Mouse (Mus musculus): ENCODE data around the gene Bub1. TPM values are rescaled to one million over a fixed set of nuclear protein-coding genes. Genes with fewer than 3 reads are reported as not detected.

The Bub1 gene
- total RNA-seq, 2 experiments from 2014 or later, result 0.63 to 1.3 TPM

GRCm38 (mm10) chr2:127787226-127787625 lies 44.4 kb downstream of the Bub1 start:
- intact Hi-C loops (cut with DNase I), result no loop called here
- no peak for DNase-seq (ENCODE audit: low spot score in 2 of 2)

DNA sequence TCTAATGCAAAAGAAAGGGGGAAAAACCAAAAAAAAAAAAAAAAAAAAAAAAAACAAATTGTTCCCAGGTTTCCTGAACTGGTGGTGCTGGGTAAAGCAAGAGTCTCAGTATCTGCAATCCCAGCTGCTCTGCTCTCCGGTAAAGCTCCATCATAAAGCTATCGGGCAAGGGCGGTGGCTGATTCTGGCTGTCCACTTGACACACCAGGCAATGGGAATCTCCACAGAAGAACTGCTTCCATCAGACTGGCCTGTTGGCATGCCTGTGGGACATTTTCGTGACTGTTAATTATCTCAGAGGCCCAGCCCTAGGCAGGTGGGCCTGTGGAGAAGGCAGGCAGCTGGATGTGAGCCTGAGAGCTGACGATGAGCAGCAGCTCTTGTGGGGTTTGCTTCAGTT lies 53.2 kb downstream of the Bub1 start:
- no peak for DNase-seq (ENCODE audit: low spot score in 2 of 2)
- intact Hi-C loops (cut with DNase I), result no loop called here

DNA sequence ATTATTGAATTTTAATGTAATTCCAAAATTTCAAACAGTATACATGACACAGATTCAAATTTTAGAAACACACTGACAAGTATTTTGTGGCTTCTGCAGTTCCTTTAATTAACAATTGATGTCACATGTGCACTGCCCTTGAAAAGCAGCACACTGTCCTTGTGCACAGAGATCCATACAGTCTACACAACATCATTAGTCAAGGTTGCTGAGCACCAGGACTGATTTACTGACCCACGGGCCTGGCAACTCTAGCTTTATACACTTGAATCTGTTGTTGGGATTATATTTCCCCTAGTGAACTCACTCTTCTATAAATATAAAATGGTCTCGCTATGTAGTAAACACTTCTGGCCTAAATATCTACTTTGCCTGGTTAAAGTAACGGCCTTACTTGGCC lies 56.7 kb downstream of the Bub1 start:
- no peak for DNase-seq (ENCODE audit: low spot score in 2 of 2)

GRCm38 (mm10) chr2:127774578-127774941 lies 57.1 kb downstream of the Bub1 start:
- no peak for DNase-seq (ENCODE audit: low spot score in 2 of 2)
- intact Hi-C loops (cut with DNase I), result no loop called here

More for the DNA sequence above, 56.7 kb downstream of the Bub1 start:
- intact Hi-C loops (cut with DNase I), result no loop called here

DNA sequence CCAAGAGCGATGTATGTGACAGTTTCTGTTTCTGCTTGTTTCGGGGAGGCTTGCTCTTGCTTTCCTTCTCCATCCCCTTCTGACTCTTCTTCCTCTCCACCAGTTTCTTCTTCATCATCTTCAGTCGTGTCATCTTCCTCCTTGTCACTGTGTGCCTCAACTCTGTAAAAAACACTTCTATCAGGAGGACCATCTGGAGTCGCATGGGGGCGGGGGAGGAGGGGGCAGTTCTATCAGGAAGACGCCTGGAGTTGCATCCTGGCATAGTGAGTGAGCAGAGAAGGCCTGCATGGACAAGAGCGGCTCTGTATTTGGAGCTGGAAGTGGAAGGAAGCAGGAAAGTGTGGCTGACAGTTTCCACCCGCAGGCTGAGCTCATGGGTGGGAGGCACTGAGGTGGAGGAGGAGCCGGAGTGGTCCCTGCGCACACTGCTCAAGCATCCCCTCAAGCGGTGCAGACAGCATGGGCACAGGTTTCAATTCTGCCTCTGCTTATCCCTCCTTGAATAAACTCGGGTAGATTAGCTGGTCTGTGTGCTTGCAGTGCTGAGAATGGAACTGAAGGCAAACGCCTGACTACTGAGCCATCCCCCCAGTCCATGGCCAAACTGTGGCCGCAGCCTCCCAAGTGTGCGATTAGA lies 57.6 kb downstream of the Bub1 start:
- DNase-seq (ENCODE audit: low spot score in 2 of 2), result no peak
- intact Hi-C loops (cut with DNase I), result no loop called here

GRCm38 (mm10) chr2:127761587-127761986 lies 70.1 kb downstream of the Bub1 start:
- intact Hi-C loops (cut with DNase I), result no loop called here
- no peak for DNase-seq (ENCODE audit: low spot score in 2 of 2)

DNA sequence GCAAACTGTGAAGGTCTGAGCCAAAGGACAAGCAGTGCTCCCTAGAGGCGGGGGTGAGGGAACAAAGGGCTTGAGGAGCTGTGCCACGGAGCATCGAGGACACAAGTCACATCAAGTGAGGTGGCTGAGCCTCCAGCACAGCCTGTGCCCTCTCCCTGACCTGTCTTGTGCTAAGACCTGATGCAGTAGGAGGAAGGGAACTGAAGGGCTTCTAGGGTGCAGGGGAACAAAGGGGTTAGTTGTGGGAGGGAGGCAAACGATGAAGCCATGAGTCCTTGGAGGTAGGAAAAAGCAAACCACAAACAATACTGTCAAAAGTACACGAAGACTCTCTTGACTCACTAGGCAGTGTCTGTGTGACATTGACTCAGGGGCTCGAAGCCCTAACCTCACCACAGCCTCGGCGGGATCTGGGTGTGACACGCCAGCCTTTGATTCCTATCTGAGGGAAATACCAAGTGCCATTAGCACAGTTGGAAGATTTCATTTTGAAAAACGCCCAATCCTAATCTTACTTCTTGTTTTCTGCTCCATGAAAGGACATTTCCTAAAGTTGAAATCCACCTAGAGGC lies 71.2 kb downstream of the Bub1 start:
- no peak for DNase-seq (ENCODE audit: low spot score in 2 of 2)
- intact Hi-C loops (cut with DNase I), result no loop called here

GRCm38 (mm10) chr2:127760014-127760413 lies 71.7 kb downstream of the Bub1 start:
- no peak for DNase-seq (ENCODE audit: low spot score in 2 of 2)
- intact Hi-C loops (cut with DNase I), result no loop called here

DNA sequence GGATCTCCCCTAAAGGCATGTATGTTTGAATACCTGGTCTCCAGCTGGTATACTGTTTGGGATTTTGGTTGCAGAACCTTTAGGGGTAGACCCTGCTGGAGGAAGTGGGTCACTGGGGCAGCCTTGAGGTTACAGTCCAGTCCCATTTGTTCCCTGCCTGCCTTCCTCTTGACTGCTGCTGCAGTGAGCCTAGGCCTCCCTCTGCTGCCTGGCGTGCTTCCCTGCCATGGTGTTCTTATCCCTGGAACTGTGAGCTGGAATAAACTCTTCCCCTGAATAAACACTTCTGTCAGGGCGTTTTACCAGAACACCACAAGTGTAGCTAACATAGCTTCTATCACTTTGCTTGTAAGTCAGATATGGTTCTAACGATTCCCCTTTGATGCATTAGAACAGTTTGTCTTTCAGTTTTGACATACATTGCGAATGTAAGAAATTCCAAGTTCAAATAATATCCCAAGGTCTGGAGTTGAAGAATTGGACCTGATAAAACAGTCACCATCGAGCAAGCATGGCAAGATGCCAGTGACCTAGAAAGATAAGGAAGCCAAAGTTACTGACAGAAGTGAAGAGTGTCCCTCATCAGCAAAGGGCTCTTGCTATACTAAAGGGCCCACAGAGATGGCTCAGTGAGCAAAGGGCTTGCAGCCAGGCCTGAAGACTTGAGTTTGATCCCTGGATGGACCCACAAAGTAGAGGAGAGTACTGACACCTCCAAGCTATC lies 72.3 kb downstream of the Bub1 start:
- no peak for DNase-seq (ENCODE audit: low spot score in 2 of 2)
- intact Hi-C loops (cut with DNase I), result no loop called here

DNA sequence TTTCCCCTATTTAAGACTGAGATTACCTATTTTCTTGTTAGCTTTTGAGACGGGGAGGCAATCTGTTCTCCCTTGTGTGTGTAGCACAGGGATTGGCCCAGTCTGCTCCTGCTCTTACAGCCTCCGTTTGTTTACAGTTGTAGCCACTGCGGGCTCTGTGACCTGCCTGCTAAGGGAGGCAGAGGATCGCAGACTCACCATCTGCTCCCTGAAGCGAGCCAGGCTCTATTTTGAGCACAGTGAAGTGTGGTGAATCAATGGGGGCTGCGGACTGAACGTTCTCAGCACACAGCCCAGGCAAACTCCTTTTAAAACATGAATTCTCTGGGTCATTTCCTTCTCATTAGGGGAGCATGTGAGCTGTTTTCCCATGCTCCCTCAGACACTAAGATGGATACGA lies 74.5 kb downstream of the Bub1 start:
- peak; percentile 60 to 75 for DNase-seq (ENCODE audit: low spot score in 2 of 2)

DNA sequence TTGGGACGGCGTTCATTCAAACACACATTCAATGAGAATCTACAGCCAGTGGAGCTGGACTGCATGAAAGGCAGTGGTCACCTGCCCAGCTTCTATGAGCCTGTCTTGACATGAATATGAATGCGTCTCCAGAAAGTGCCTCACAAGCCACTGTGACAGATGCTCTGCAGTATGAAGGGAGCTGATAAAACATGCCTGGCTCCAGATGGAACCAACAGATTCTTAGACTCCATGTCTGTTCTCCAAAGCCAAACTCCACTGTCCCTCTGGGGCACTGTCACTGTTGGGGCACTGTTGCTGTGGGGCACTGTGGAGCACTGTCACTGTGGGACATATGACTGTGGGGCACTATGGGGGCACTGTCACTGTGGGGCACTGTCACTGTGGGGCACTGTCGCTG lies 77.6 kb downstream of the Bub1 start:
- no peak for DNase-seq (ENCODE audit: low spot score in 2 of 2)
- intact Hi-C loops (cut with DNase I), result no loop called here

More for the DNA sequence above, 74.5 kb downstream of the Bub1 start:
- intact Hi-C loops (cut with DNase I), result no loop called here

DNA sequence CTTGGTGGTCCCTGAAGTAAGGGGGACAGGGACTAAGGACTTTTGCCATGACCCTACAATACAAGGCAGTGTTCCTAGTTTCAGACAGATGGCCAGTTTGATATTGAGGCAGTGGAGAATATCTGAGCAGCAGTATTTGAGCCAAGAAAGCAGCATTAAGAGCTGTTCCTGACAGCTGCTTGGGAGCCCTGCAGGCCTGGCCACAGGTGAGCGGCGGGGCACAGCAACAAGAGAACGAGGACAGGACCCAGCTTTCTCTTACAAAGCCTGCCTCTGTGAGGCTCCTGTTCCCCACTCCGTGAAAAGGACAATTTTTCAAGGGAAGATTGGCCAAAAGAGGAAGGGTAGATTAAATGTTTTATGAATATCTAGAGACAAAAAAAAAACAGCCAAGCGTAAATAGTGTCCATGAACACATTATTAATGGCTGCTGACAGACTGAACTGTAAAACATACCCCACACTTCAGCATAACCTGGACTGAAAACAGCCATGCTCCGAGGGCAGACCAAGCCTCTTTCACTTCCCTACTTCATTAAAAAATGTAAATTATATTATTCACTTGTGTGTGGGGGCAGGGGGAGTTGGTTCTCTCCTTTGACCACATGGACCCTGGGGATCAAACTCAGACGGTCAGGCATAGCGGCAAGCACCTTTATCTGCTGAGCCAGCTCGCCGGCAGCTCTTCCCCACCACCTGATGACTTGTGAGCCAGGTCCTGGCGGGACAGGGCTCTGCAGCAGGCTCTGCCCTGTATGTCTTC lies 79.6 kb downstream of the Bub1 start:
- DNase-seq (ENCODE audit: low spot score in 2 of 2), result no peak
- intact Hi-C loops (cut with DNase I), result no loop called here

Other genes with a start within 250 kb of the Bub1 start
- 1 to 10 TPM; 7.4 to 7.7 TPM for gene Zfp661, start 244.8 kb downstream of the Bub1 start, total RNA-seq (2021)
- gene Mrps5, start 244.6 kb downstream of the Bub1 start, total RNA-seq (2021), result 100 to 1,000 TPM in 1 of 2 experiments, 10 to 100 TPM in 1; 84.7 to 103 TPM
- gene Mal, start 175.2 kb downstream of the Bub1 start, total RNA-seq (2021), result 10 to 100 TPM; 21.4 to 46.7 TPM
- gene Mall, start 101.9 kb downstream of the Bub1 start, total RNA-seq (2021), result 1 to 10 TPM in 1 of 2 experiments, under 1 TPM in 1; 0.80 to 1.2 TPM
- 10 to 100 TPM; 17.6 to 20.1 TPM for gene Nphp1, start 43.0 kb downstream of the Bub1 start, total RNA-seq (2021)
- gene Mtln, start 39.4 kb downstream of the Bub1 start, total RNA-seq (2021), result 10 to 100 TPM; 46.8 to 49.7 TPM
- not detected for gene Acoxl, start 7.0 kb upstream of the Bub1 start, total RNA-seq (2021)

All from left cerebral cortex, postnatal 14 days (tissue).